Mouse (Mus musculus): ENCODE measurements around the gene Abcc5. TPM values are rescaled to one million over a fixed set of nuclear protein-coding genes. Genes with fewer than 3 reads are reported as not detected.

Abcc5 gene
- polyA plus RNA-seq, 1 experiment from 2014 or later: 57.1 TPM

GRCm38 (mm10) chr16:20323907-20324306, 102.3 kb downstream of the Abcc5 start:
- no peak for DNase-seq (ENCODE audit: extremely low spot score, low spot score)
- Histone ChIP-seq H3K36me3 (replicated peaks) (peaks cover 4% of the 10 kb centered on the region), H3K4me3 (no peak overlapping the region), H3K27me3 (ENCODE audit: poor library complexity, severe bottlenecking) (no peaks in the 10 kb centered on the region), H3K27ac (no peak overlapping the region), H3K4me1 (no peaks in the 10 kb centered on the region), H3K9me3 (no peaks in the 10 kb centered on the region)
- WGBS: 75% methylated on average over 5 of the region's 5 CpGs

- no peak overlapping the region for H3K27ac ChIP-seq
- H3K9me3 ChIP-seq: no peaks in the 10 kb centered on the region
- no peak overlapping the region for H3K4me3 ChIP-seq
- H3K36me3 ChIP-seq (replicated peaks): no peaks in the 10 kb centered on the region
- WGBS: 98% methylated on average over 4 of the region's 4 CpGs
- H3K4me1 ChIP-seq: no peaks in the 10 kb centered on the region
- DNase-seq (ENCODE audit: extremely low spot score, low spot score): no peak
- H3K27me3 ChIP-seq (ENCODE audit: poor library complexity, severe bottlenecking): no peaks in the 10 kb centered on the region
Measured at GRCm38 (mm10) chr16:20322274-20322673, 103.9 kb downstream of the Abcc5 start.

GRCm38 (mm10) chr16:20316770-20317169, 109.4 kb downstream of the Abcc5 start:
- no peaks in the 10 kb centered on the region for H3K36me3 ChIP-seq (replicated peaks)
- no peaks in the 10 kb centered on the region for H3K9me3 ChIP-seq
- H3K27ac ChIP-seq: no peak overlapping the region
- no peak for DNase-seq (ENCODE audit: extremely low spot score, low spot score)
- H3K4me1 ChIP-seq: no peaks in the 10 kb centered on the region
- no peaks in the 10 kb centered on the region for H3K27me3 ChIP-seq (ENCODE audit: poor library complexity, severe bottlenecking)
- 91% methylated on average over 6 of the region's 6 CpGs for WGBS
- H3K4me3 ChIP-seq: no peak overlapping the region

GRCm38 (mm10) chr16:20315266-20315665, 110.9 kb downstream of the Abcc5 start:
- 92% methylated on average over 4 of the region's 4 CpGs for WGBS

GRCm38 (mm10) chr16:20312272-20312671, 113.9 kb downstream of the Abcc5 start:
- H3K27ac ChIP-seq: no peak overlapping the region
- no peak overlapping the region for H3K4me3 ChIP-seq
- 73% methylated on average over 14 of the region's 14 CpGs for WGBS
- H3K9me3 ChIP-seq: no peaks in the 10 kb centered on the region
- H3K27me3 ChIP-seq (ENCODE audit: poor library complexity, severe bottlenecking): no peaks in the 10 kb centered on the region
- no peak for DNase-seq (ENCODE audit: extremely low spot score, low spot score)
- H3K36me3 ChIP-seq (replicated peaks): no peaks in the 10 kb centered on the region
- no peaks in the 10 kb centered on the region for H3K4me1 ChIP-seq

More at GRCm38 (mm10) chr16:20315266-20315665, 110.9 kb downstream of the Abcc5 start:
- Histone ChIP-seq H3K4me1 (no peaks in the 10 kb centered on the region), H3K4me3 (no peak overlapping the region), H3K27me3 (ENCODE audit: poor library complexity, severe bottlenecking) (no peaks in the 10 kb centered on the region), H3K36me3 (replicated peaks) (no peaks in the 10 kb centered on the region), H3K9me3 (no peaks in the 10 kb centered on the region), H3K27ac (no peak overlapping the region)
- no peak for DNase-seq (ENCODE audit: extremely low spot score, low spot score)

- Histone ChIP-seq H3K27me3 (ENCODE audit: poor library complexity, severe bottlenecking) (no peaks in the 10 kb centered on the region), H3K4me1 (peaks cover 21% of the 10 kb centered on the region), H3K9me3 (no peaks in the 10 kb centered on the region), H3K27ac (peak within 1 kb of the TSS; percentile 94), H3K36me3 (replicated peaks) (peaks cover 23% of the 10 kb centered on the region), H3K4me3 (peak within 1 kb of the TSS; percentile 90)
- under 1% methylated on average over 52 of the region's 52 CpGs for WGBS
- peak; percentile 85 for DNase-seq (ENCODE audit: extremely low spot score, low spot score)
Measured at GRCm38 (mm10) chr16:20301770-20302649, 124.2 kb downstream of the Abcc5 start, which contains the start of gene Parl. Gene Parl, minus strand, starts transcription at chr16:20302387.

- 94% methylated on average over 2 of the region's 2 CpGs for WGBS
- Histone ChIP-seq H3K27ac (no peak overlapping the region), H3K4me3 (peak overlapping the region; percentile 90; the same call in 1 of the 2 replicates), H3K27me3 (ENCODE audit: poor library complexity, severe bottlenecking) (no peaks in the 10 kb centered on the region), H3K9me3 (no peaks in the 10 kb centered on the region), H3K36me3 (replicated peaks) (peaks cover 42% of the 10 kb centered on the region), H3K4me1 (peaks cover 21% of the 10 kb centered on the region)
- no peak for DNase-seq (ENCODE audit: extremely low spot score, low spot score)
Measured at GRCm38 (mm10) chr16:20300076-20300475, 126.1 kb downstream of the Abcc5 start.

Other genes starting within 250 kb of the Abcc5 start
- gene Map6d1, start 185.0 kb downstream of the Abcc5 start, polyA plus RNA-seq (2016; fragmentation: Nextera tagmentation; extraction: Ambion mirVana): 1.0 and 1.6 TPM in 2 replicates
- gene Parl, start 124.0 kb downstream of the Abcc5 start, polyA plus RNA-seq (2016; fragmentation: Nextera tagmentation; extraction: Ambion mirVana): 143 and 150 TPM in 2 replicates
- gene Cyp2ab1, start 101.0 kb downstream of the Abcc5 start, polyA plus RNA-seq (2016; fragmentation: Nextera tagmentation; extraction: Ambion mirVana): not detected in 2 replicates
- gene Eif2b5, start 72.4 kb upstream of the Abcc5 start, polyA plus RNA-seq (2016; fragmentation: Nextera tagmentation; extraction: Ambion mirVana): 158 and 160 TPM in 2 replicates
- 28.8 and 30.5 TPM in 2 replicates for gene Dvl3, start 90.6 kb upstream of the Abcc5 start, polyA plus RNA-seq (2016; fragmentation: Nextera tagmentation; extraction: Ambion mirVana)
- 628 and 638 TPM in 2 replicates for gene Ap2m1, start 109.1 kb upstream of the Abcc5 start, polyA plus RNA-seq (2016; fragmentation: Nextera tagmentation; extraction: Ambion mirVana)
- 58.3 and 62.6 TPM in 2 replicates for gene Abcf3, start 122.2 kb upstream of the Abcc5 start, polyA plus RNA-seq (2016; fragmentation: Nextera tagmentation; extraction: Ambion mirVana)
- 0.84 and 0.97 TPM in 2 replicates for gene Vwa5b2, start 163.1 kb upstream of the Abcc5 start, polyA plus RNA-seq (2016; fragmentation: Nextera tagmentation; extraction: Ambion mirVana)
- 43.3 and 44.1 TPM in 2 replicates for gene Eef1akmt4, start 185.2 kb upstream of the Abcc5 start, polyA plus RNA-seq (2016; fragmentation: Nextera tagmentation; extraction: Ambion mirVana)
- gene Gm49333, start 185.2 kb upstream of the Abcc5 start, polyA plus RNA-seq (2016; fragmentation: Nextera tagmentation; extraction: Ambion mirVana): not detected in 2 replicates
- 61.9 and 62.6 TPM in 2 replicates for gene Alg3, start 185.3 kb upstream of the Abcc5 start, polyA plus RNA-seq (2016; fragmentation: Nextera tagmentation; extraction: Ambion mirVana)
- gene Camk2n2, start 194.9 kb upstream of the Abcc5 start, polyA plus RNA-seq (2016; fragmentation: Nextera tagmentation; extraction: Ambion mirVana): 2.4 and 2.5 TPM in 2 replicates
- 4.3 and 5.1 TPM in 2 replicates for gene Ece2, start 203.4 kb upstream of the Abcc5 start, polyA plus RNA-seq (2016; fragmentation: Nextera tagmentation; extraction: Ambion mirVana)
- gene Psmd2, start 225.3 kb upstream of the Abcc5 start, polyA plus RNA-seq (2016; fragmentation: Nextera tagmentation; extraction: Ambion mirVana): 544 and 556 TPM in 2 replicates
- gene Eif4g1, start 241.9 kb upstream of the Abcc5 start, polyA plus RNA-seq (2016; fragmentation: Nextera tagmentation; extraction: Ambion mirVana): 254 TPM in 2 replicates

Measured in forebrain, embryonic 10.5 days (tissue).